Mouse (Mus musculus) right cerebral cortex, postnatal 4 days (tissue): Measurements from ENCODE around the gene Baz2b.
"Not testable (repeated sequence)": the region's sequence is repeated elsewhere in the genome, so short reads cannot be mapped to it uniquely, and the experiment has no call there.

Experiments
- DNase-seq: peaks from one replicate; pipeline ENCODE4 v3.0.0-alpha.2; 2022

Gene Baz2b

GRCm38 (mm10) chr2:60200051-60200562 lies 9.5 kb downstream of the Baz2b start:
- DNase-seq, result no peak

DNA sequence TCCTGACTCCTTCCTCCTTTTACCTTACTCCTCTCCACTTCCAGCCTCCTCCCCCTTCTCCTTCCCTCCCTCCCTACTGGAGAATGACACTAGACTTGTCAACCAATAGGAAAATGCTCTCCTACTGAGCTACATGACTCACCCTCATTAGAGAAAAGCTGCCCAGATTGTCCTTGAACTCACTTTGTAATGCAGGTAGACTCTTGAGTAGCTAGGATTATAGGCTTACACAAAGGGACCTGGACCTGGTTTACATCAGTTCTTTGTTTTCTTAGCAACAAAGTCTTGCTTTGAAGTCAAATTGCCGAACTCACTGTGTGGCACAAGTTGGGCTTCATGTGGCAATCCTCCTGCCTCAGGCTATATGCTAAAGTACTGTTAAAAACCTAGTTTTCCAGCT lies 12.8 kb downstream of the Baz2b start:
- DNase-seq, result no peak

GRCm38 (mm10) chr2:60181696-60182095 lies 27.9 kb downstream of the Baz2b start:
- no peak for DNase-seq

GRCm38 (mm10) chr2:60177490-60177889 lies 32.1 kb downstream of the Baz2b start:
- no peak for DNase-seq

DNA sequence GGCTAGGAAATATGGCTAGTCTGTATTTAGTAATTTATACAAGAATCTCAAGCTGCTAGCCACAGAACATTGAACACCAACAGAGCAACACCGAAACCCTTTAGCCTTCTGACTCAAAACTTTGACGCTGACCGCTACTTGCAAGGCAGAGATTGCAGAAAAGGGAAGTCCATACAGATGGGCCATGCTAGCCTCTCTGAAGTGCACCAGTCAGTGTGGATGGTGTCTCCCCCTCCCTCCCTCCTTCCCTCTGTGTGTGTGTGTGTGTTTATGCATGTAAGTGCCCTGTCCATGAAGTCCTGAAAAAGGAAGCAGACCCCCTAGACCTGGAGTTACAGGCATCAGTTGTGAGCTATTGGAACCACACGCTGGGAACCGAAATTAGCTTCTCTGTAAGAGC lies 33.6 kb downstream of the Baz2b start:
- no peak for DNase-seq

DNA sequence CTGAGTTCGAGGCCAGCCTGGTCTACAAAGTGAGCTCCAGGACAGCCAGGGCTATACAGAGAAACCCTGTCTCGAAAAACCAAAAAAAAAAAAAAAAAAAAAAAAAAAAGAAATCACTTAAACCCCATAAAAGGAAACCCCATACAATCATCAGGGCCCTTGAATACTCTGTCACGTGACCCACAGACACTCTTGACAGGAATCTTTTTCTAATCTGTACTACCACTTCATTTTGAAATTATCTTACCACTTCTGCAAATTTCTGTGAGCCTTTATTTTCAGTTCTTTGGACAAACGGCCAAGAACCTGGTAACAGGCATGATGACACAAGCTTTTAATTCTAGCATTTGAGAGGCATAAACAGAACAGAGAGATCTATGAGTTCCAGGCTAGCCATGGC lies 34.6 kb downstream of the Baz2b start:
- no peak for DNase-seq

DNA sequence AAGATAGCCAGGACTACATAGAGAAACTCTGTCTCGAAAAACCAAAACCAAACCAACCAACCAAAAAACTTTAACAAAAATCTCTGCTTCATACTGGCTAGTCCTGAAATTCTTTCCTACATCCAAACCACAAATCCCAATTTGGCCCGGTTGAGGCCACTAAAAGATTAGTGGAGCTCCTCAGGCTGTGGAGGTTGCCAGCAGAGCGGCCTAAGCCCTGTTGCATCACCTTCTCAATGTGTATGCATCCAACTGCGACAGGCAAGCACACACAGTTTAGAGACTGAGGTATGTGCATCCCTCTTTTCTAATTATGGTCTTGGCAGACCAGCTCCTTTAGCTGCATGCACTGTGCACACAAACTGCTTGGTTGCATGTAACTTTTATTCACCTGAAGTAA lies 36.0 kb downstream of the Baz2b start:
- DNase-seq, result no peak

DNA sequence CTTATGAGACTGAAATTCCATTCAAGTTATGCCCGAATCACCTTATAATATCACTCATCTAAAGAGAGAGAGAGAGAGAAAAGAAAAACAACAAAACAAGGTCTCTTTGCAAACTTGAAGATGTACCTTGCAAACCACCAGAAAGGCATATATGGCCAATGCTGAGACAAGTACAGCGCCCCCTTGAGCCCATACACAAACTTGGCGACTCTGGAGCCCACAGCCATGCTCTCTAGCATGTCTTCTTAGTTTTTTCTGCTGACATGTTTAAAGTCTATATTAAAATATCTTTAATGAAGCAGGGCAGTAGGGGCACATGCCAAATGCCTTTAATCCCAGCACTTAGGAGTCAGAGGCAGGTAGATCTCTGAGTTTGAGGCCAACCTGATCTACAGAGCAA lies 36.4 kb downstream of the Baz2b start:
- DNase-seq, result no peak

DNA sequence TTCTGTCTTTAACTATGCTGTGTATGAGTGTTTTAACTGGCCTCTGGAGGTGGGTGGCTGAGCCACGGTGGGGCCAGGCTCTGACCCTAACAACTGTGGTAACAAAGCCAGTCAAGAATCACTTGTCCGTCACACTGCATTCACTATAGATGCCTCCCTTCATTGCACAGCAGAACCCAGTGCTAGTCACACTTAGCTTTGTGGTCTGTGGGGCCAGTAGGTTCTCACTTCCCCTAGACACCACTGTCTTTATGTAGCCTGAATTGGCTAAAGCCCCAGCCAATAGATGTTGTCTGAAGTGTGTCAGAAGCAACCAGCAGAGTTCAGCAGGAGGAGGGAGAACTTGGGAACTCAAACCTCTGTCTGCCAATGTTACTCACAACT lies 37.1 kb downstream of the Baz2b start:
- no peak for DNase-seq

- peak; percentile 9 for DNase-seq
These were observed 37.7 kb downstream of the Baz2b start for GRCm38 (mm10) chr2:60171786-60172530.

DNA sequence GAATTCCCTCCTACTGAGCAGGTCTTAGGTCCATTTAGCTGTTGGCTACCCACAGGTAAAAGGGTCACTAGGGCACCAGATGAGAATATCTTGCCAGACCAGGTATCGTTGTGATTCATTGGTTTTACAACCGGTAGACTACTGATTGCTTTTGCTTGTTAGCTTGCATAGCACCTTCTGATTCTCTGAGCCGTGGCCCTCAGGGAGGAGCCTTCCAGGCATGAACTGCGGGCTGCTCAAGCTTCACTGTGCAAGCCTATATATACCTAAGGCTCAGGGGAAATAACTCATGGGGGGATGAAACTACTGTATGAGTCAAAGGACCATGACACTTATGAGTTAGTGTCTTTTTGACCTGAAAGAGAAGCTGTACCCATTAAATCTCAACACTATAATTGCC lies 42.8 kb downstream of the Baz2b start:
- DNase-seq, result no peak

DNA sequence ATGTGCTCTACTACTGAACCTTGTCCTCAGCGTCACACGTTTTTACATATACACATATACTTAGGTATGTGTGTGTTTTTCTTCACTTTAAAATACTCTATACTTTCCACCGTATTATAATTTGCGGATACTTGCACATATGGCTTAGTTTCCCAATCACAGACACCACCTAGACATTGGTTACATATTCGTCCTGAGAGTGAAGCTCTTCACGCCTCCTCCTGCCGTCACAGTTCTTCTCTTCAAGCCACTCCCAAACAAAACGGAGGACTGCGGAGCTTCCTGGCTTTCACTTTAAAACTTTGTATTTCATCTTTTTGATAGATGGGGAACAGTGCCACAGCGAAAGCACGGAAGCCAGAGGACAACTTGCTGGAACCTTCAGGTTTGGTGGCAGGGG lies 44.0 kb downstream of the Baz2b start:
- DNase-seq, result no peak

- DNase-seq, result no peak
These were observed 45.9 kb downstream of the Baz2b start for GRCm38 (mm10) chr2:60163744-60164143.

DNA sequence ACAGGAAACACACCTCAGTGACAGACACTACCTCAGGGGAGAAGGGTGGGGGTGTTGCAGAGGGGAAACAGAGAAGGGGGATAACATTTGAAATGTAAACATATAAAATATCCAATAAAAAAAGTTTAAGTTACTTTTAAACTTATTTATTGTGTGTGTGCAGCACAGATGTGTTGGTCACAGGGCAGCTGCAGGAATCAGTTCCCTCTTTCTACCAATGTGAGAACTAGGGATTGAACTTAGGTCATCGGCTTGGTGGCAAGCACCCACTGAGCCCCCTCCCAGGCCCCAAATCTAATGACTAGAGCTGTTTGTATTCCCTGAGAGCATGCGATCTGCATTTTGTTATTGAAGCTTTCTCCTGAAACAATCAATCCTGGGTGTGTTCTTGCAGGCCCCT lies 57.2 kb downstream of the Baz2b start:
- no peak for DNase-seq

DNA sequence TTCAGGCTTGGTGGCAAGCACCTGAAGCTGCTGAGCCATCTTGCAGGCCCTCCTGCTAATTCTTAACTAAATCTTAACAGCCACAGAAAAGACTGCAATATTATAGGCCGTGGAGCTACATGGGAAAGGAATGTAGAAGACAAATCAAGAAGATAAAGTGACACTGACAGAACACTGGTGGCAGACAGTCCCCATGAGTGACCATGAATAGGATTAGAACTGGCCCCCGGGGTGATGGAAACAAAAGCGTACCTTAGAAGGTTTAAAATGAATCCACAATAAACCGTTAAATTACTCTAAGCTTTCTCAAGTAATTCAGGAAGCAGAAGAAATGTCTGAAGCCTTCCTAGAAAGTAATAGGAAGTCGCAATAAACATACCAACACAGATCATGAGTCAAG lies 61.0 kb downstream of the Baz2b start:
- no peak for DNase-seq

- DNase-seq, result no peak
These were observed 62.2 kb downstream of the Baz2b start for GRCm38 (mm10) chr2:60147428-60147827.

- peak; percentile 40 for DNase-seq
These were observed 63.9 kb downstream of the Baz2b start for GRCm38 (mm10) chr2:60145742-60146141.

- no peak for DNase-seq
These were observed 66.3 kb downstream of the Baz2b start for GRCm38 (mm10) chr2:60143383-60143782.

- no peak for DNase-seq
These were observed 67.4 kb downstream of the Baz2b start for GRCm38 (mm10) chr2:60142281-60142680.

GRCm38 (mm10) chr2:60138751-60139162 lies 70.9 kb downstream of the Baz2b start:
- DNase-seq, result no peak

DNA sequence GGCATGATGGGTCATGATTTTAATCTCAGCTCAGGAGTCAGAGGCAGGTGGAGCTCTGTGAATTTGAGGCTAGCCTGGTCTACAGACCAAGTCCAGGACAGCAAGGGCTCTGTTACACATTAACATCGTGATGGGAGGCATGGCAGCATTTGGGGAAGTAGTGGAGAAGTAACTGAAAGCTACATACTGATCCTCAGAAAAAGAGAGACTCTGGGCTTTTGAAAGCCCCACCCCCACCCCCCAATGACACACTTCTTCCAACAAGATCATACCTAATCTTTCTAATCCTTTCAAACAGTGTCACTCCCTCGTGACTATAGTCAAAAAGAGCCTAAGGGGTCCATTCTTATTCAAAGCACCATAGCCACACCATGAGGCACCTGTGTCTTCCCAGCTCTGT lies 73.8 kb downstream of the Baz2b start:
- no peak for DNase-seq

GRCm38 (mm10) chr2:60134958-60135357 lies 74.7 kb downstream of the Baz2b start:
- not testable (repeated sequence) for DNase-seq

DNA sequence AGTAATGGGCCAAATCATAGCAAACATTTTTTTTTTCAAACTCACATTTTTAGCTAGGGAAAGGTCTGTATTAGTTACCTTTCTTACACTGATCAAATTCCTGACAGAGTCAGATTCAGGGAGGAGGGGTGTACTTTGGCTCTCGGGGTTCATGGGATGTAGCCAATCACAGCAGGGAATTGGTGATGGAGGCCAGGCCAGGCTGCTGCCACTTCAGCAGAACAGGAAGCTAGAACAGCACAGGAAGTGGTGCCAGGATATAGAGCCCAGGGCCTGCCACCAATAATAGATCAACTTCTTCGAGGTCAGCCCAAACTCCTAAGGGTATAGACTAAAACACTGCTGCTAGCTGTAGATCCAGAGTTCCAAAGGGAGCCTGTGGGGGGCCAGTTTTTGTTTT lies 76.6 kb downstream of the Baz2b start:
- no peak for DNase-seq

- DNase-seq, result no peak
These were observed 77.2 kb downstream of the Baz2b start for GRCm38 (mm10) chr2:60132269-60133042.
